Mouse (Mus musculus) cerebellum, adult 2 months (tissue): ENCODE measurements around the gene Ror1.

Source experiments
- CTCF ChIP-seq: fragments of 200-500 bp; IDR thresholded peaks from 2 replicates; pipeline ENCODE4 v1.5.1; 2011; ENCODE audit warnings: low read depth, mild to moderate bottlenecking, control low read depth, low read length, moderate library complexity, borderline replicate concordance; ENCODE audit not compliant: insufficient read depth
- POLR2A ChIP-seq: fragments of 200-500 bp; IDR thresholded peaks from 2 replicates; pipeline ENCODE4 v1.6.1; 2011; ENCODE audit warnings: low read length, control low read depth, borderline replicate concordance; ENCODE audit not compliant: insufficient read depth

- no peak for TF ChIP-seq CTCF
- TF ChIP-seq POLR2A, result no peak
Observed at GRCm38 (mm10) chr4:100101066-100101820, 5.7 kb downstream of the Ror1 start.
